Mouse (Mus musculus) kidney, adult 2 months (tissue): ENCODE data around the gene Fam173a.

Experiments used
- CTCF ChIP-seq: fragments of 200-500 bp; conservative IDR thresholded peaks from 2 replicates; pipeline ENCODE4 v1.5.1; 2011; ENCODE audit warnings: low read depth, mild to moderate bottlenecking, control low read depth, low read length, moderate library complexity, mixed read lengths; ENCODE audit not compliant: insufficient read depth, insufficient read length
- POLR2A ChIP-seq: fragments of 200-500 bp; IDR thresholded peaks from one replicate; pipeline ENCODE4 v1.6.1; 2011; ENCODE audit warnings: low read depth, low read length, control low read depth

- no peak for TF ChIP-seq POLR2A
- TF ChIP-seq CTCF, result no peak
Measured at GRCm38 (mm10) chr17:25808789-25809605, 16.3 kb upstream of the Fam173a start, which contains the start of gene Fbxl16.
